Mouse (Mus musculus) erythroblast, embryonic 14.5 days (primary cell): ENCODE data around the gene Gm37240. TPM values are rescaled to one million over a fixed set of nuclear protein-coding genes. Genes with fewer than 3 reads are reported as not detected.

ENCODE experiments used
- H3K27me3 ChIP-seq: 2 replicates; pipeline ENCODE4 v1.6.1; 2012; ENCODE audit warnings: inconsistent platforms; ENCODE audit not compliant: control insufficient read depth
- H3K36me3 ChIP-seq: 2 replicates; pipeline ENCODE4 v1.6.1; 2012; ENCODE audit warnings: mild to moderate bottlenecking, inconsistent platforms; ENCODE audit not compliant: control insufficient read depth
- H3K4me1 ChIP-seq: 2 replicates; pipeline ENCODE4 v1.6.1; 2012; ENCODE audit warnings: inconsistent platforms; ENCODE audit not compliant: control insufficient read depth
- H3K4me3 ChIP-seq: replicated peaks from 2 replicates; pipeline ENCODE3; 2012; ENCODE audit warnings: moderate library complexity, mild to moderate bottlenecking, inconsistent platforms
- H3K9me3 ChIP-seq: 2 replicates; pipeline ENCODE4 v1.6.1; 2012; ENCODE audit warnings: low read length, inconsistent platforms, mixed read lengths; ENCODE audit not compliant: control insufficient read depth
- GATA1 ChIP-seq: IDR thresholded peaks from 2 replicates; pipeline ENCODE4 v1.6.1; 2012; ENCODE audit warnings: low read length, inconsistent platforms, mixed read lengths
- TAL1 ChIP-seq: IDR thresholded peaks from 3 replicates; pipeline ENCODE4 v1.6.1; 2012; ENCODE audit warnings: low read length, inconsistent platforms, mixed read lengths
- polyA plus RNA-seq: library from polyadenylated mRNA; stranded (reverse); fragments of >175 nt; gene quantifications from 2 replicates; pipeline ENCODE4 v1.2.3, GENCODE M21; 2012

Gene Gm37240
- polyA plus RNA-seq, 1 experiment: not detected

- Histone ChIP-seq H3K27me3 (no peaks in the 10 kb centered on the region), H3K4me3 (no peak overlapping the region), H3K4me1 (no peaks in the 10 kb centered on the region), H3K9me3 (no peaks in the 10 kb centered on the region; the same call in 1 of the 2 replicates), H3K36me3 (no peaks in the 10 kb centered on the region)
- TF ChIP-seq TAL1 (no peak), GATA1 (no peak)
These were observed 1265.3 kb downstream of the Gm37240 start for GRCm38 (mm10) chr3:84622026-84622425.

GRCm38 (mm10) chr3:84619725-84620124 lies 1267.6 kb downstream of the Gm37240 start:
- H3K27me3 ChIP-seq: no peaks in the 10 kb centered on the region
- no peak for TF ChIP-seq GATA1
- no peak for TF ChIP-seq TAL1

DNA sequence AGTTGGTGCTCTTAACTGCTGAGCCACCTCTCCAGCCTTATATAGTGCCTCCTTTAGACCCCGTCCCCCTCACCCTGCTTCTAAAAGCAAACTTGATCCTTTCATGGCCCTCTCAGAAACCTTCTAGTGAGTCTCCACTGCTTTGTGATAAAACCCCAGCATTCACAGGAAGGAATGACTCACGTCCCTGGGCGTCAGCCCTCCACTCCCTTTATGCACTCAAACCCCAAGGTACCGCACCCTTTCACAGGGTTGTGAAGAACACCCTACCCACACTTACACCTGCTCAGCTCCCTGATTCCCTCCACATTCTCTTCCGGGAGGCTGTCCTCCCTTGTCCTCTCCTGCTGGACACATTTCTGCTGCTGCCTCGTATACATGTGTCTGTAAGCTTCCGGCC lies 1268.3 kb downstream of the Gm37240 start:
- H3K4me3 ChIP-seq: no peak overlapping the region
- no peak for TF ChIP-seq GATA1
- TF ChIP-seq TAL1: no peak
- no peaks in the 10 kb centered on the region; the same call in 1 of the 2 replicates for H3K9me3 ChIP-seq
- no peaks in the 10 kb centered on the region for H3K4me1 ChIP-seq
- H3K36me3 ChIP-seq: no peaks in the 10 kb centered on the region
- no peaks in the 10 kb centered on the region for H3K27me3 ChIP-seq

More at GRCm38 (mm10) chr3:84619725-84620124, 1267.6 kb downstream of the Gm37240 start:
- Histone ChIP-seq H3K36me3 (no peaks in the 10 kb centered on the region), H3K4me3 (no peak overlapping the region), H3K9me3 (no peaks in the 10 kb centered on the region; the same call in 1 of the 2 replicates), H3K4me1 (no peaks in the 10 kb centered on the region)

DNA sequence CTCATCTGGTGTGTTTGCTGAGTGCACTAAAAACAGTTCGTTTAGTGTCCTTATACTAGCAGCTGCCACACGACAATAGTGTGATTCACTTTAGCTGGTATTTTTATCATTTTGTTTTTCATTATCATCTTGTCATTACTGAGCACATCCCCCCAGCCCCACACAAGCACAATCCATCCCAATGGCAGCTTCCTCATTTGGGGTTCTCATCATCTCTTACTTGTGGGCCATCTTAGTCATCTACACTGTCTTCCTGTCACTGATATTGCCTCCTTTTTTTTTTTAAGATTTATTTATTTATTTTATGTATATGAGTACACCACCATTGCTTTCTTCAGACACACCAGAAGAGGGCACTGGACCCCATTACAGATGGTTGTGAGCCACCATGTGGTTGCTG lies 1268.7 kb downstream of the Gm37240 start:
- Histone ChIP-seq H3K9me3 (no peaks in the 10 kb centered on the region; the same call in 1 of the 2 replicates), H3K4me3 (no peak overlapping the region), H3K27me3 (no peaks in the 10 kb centered on the region), H3K4me1 (no peaks in the 10 kb centered on the region), H3K36me3 (no peaks in the 10 kb centered on the region)
- no peak for TF ChIP-seq TAL1
- TF ChIP-seq GATA1: no peak

DNA sequence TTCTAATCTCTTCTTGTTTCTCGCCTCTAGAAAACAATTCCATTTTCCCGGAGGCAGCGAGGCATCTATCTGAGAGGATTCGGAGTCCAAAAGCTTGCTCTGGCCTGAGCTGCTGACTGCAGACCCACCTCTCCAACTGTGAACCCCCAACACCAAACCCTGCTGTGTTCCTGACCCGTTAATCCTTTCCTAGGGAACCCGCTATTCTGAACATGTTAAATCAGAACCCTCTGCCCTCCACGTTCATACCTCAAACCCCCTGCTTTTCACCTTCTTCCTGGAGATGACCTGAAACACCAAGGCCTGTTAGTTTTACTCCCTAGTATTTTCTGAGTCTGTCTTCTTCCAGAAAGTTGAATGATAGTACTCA lies 1271.5 kb downstream of the Gm37240 start:
- no peaks in the 10 kb centered on the region for H3K27me3 ChIP-seq
- no peaks in the 10 kb centered on the region for H3K36me3 ChIP-seq
- H3K4me1 ChIP-seq: no peaks in the 10 kb centered on the region
- TF ChIP-seq TAL1 (no peak), GATA1 (no peak)
- H3K9me3 ChIP-seq: no peaks in the 10 kb centered on the region; the same call in 1 of the 2 replicates
- H3K4me3 ChIP-seq: no peak overlapping the region

DNA sequence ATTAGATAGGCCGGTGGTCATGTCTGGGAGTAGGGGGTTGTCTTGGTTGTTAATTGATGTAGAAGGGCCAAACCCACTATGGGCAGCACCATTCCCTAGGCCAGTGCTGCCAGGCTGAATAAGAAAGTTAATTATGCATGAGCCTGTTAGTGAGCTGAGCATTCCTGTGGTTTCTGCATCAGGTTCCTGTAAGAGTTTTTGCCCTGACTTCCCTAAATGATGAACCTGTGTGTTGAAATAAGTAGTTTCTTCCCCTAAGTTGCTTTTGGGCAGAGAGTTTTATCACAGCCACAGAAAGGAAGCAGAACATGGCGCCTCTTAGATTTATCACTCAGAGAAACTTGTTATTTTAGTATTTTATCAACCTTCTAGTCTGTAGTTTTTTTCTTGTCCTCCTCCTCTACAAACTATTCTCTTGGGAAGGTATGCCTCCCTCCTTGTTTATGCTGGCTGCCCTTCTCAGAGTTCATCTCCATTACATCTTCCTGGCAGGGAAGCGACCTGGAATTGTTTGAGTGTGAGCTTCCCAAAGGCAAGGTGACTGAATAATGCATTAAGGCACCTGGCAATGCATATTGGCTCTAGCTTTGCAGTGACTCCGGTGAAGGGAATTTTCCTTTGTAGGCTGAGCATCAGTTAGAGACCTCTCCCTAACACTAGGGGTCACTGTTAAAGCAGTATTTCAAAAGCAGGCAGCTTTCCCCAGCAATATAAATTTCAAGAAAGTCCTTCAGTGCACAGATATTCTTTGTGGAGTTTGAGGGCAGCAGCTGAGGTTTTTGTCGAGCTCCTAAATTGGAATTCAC lies 1272.1 kb downstream of the Gm37240 start:
- no peaks in the 10 kb centered on the region for H3K27me3 ChIP-seq
- no peaks in the 10 kb centered on the region for H3K36me3 ChIP-seq
- H3K9me3 ChIP-seq: no peaks in the 10 kb centered on the region; the same call in 1 of the 2 replicates
- H3K4me3 ChIP-seq: no peak overlapping the region
- no peak for TF ChIP-seq GATA1
- no peak for TF ChIP-seq TAL1
- no peaks in the 10 kb centered on the region for H3K4me1 ChIP-seq

DNA sequence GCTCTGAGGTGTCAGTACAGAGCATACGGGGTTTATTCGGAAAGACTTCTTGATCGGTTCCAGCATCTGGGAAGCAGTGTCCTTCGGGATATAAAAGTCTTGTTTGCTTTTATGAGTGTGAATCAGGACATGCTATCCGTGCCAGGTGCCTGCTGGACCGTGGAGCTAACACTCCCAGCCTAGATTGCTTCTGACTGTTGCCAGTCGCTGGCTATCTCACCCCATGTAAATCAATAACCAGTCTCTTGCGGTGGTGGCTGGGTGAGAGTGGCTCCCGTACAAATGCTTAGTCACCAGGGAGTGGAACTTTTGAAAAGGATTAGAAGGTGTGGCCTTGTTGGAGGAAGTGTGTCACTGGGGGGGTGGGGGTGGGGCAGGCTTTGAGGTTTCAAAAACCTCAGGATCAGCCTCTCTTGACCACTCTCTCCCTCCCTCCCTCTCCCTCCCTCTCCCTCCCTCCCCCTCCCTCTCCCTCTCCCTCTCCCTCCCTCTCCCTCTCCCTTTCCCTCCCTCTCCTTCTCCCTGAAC lies 1277.1 kb downstream of the Gm37240 start:
- TF ChIP-seq GATA1 (no peak), TAL1 (no peak)
- H3K4me1 ChIP-seq: no peaks in the 10 kb centered on the region
- no peaks in the 10 kb centered on the region for H3K36me3 ChIP-seq
- H3K9me3 ChIP-seq: no peaks in the 10 kb centered on the region
- no peak overlapping the region for H3K4me3 ChIP-seq
- H3K27me3 ChIP-seq: no peaks in the 10 kb centered on the region

DNA sequence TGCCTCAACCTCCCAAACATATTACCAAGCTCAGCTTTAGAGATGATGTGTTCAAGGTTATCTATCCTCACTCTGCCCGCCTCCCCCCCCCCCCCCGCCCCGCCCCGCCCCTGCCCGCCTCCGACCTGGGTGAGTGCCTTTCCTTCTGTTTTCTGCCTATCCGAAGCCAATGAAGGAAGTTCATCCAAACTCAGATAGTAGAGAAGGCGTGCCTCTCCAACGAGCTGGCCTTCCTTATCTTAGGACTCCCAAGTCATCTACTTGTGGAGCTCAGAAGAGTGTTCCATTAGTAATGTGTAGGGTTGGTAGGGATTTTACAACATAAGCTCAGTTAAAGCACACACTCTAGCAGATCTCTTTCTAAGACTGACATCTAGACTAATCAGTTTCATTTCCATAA lies 1284.1 kb downstream of the Gm37240 start:
- Histone ChIP-seq H3K36me3 (no peaks in the 10 kb centered on the region), H3K4me1 (peaks cover 3% of the 10 kb centered on the region), H3K4me3 (no peak overlapping the region), H3K27me3 (no peaks in the 10 kb centered on the region), H3K9me3 (no peaks in the 10 kb centered on the region)
- TF ChIP-seq GATA1: no peak
- no peak for TF ChIP-seq TAL1

- Histone ChIP-seq H3K4me3 (no peak overlapping the region), H3K27me3 (no peaks in the 10 kb centered on the region), H3K9me3 (no peaks in the 10 kb centered on the region), H3K36me3 (no peaks in the 10 kb centered on the region), H3K4me1 (peaks cover 3% of the 10 kb centered on the region)
- TF ChIP-seq GATA1 (no peak), TAL1 (no peak)
These were observed 1284.6 kb downstream of the Gm37240 start for GRCm38 (mm10) chr3:84602759-84603158.
